In genomic region chr8:106892210-106892805, GRCm38 (mm10) we compare ENCODE assay signal across 8 mouse cellular contexts. TPM values are rescaled to one million over a fixed set of nuclear protein-coding genes. Genes with fewer than 3 reads are reported as not detected.
A peak's percentile ranks its signal among the peaks of the same experiment; 100 is the strongest.
DNase-seq lines count a peak whose midpoint lies in the region; ATAC-seq and TF ChIP-seq lines count a peak whose summit lies in the region.

No protein-coding gene starts in this region.

- TF ChIP-seq CTCF in hindbrain, postnatal 0 days (IDR thresholded peaks at IDR 0.05; ENCODE audit: low read depth) = no peak

- H3K36me3 ChIP-seq in embryonic facial prominence, embryonic 15.5 days = peaks cover 24% of the 10 kb centered on the region
- no peaks in the 10 kb centered on the region; the same call in 1 of the 2 replicates for H3K36me3 ChIP-seq in hindbrain, postnatal 0 days (ENCODE audit: insufficient read depth, low read length)

- no peaks in the 10 kb centered on the region for H3K27me3 ChIP-seq in embryonic facial prominence, embryonic 15.5 days
- H3K27me3 ChIP-seq in hindbrain, postnatal 0 days (ENCODE audit: insufficient read depth, low read length) = no peaks in the 10 kb centered on the region

- ATAC-seq in embryonic facial prominence, embryonic 15.5 days (ENCODE audit: insufficient number of reproducible peaks, low FRiP score, low TSS enrichment, low read depth) = no peak
- ATAC-seq in hindbrain, postnatal 0 days = no peak

- WGBS in embryonic facial prominence, embryonic 15.5 days = under 1% methylated on average over 15 of the region's 15 CpGs
- WGBS in hindbrain, postnatal 0 days = under 1% methylated on average over 15 of the region's 15 CpGs

- peaks cover 16% of the 10 kb centered on the region for H3K4me1 ChIP-seq in embryonic facial prominence, embryonic 15.5 days
- no peaks in the 10 kb centered on the region for H3K4me1 ChIP-seq in hindbrain, postnatal 0 days (ENCODE audit: insufficient read depth, low read length)

- H3K4me2 ChIP-seq in embryonic facial prominence, embryonic 15.5 days (replicated peaks) = peak overlapping the region; percentile 61
- peak overlapping the region; percentile 90 for H3K4me2 ChIP-seq in hindbrain, postnatal 0 days (ENCODE audit: low read depth, low read length)

- peak overlapping the region; percentile 93 for H3K9ac ChIP-seq in embryonic facial prominence, embryonic 15.5 days
- peak overlapping the region; percentile 93 for H3K9ac ChIP-seq in hindbrain, postnatal 0 days (replicated peaks; ENCODE audit: low read length)

- peak; percentile 44 to 52 for DNase-seq in cerebellum, postnatal 10 days
- no peak for DNase-seq in cerebellum, adult 11-12 months
- DNase-seq in MEL-GATA-1-ER (ENCODE audit: extremely low read depth, low read depth) = peak; percentile 40
- peak; percentile 53 for DNase-seq in hindbrain, postnatal 0 days (ENCODE audit: low spot score)
- peak; percentile 13 for DNase-seq in lung, postnatal 14 days
- DNase-seq in spleen, postnatal 4 days (ENCODE audit: low spot score in 2 of 2) = peak; percentile 34 to 68
- no peak for DNase-seq in frontal cortex, adult 2 months (ENCODE audit: extremely low spot score in 1 of 2, low spot score in 1 of 2)

- H3K4me3 ChIP-seq in embryonic facial prominence, embryonic 15.5 days (replicated peaks) = peak overlapping the region; percentile 89
- peak overlapping the region; percentile 91 for H3K4me3 ChIP-seq in hindbrain, postnatal 0 days (ENCODE audit: low read length)

- H3K9me3 ChIP-seq in embryonic facial prominence, embryonic 15.5 days (replicated peaks) = no peaks in the 10 kb centered on the region
- no peaks in the 10 kb centered on the region for H3K9me3 ChIP-seq in hindbrain, postnatal 0 days (ENCODE audit: low read length)

- H3K27ac ChIP-seq in embryonic facial prominence, embryonic 15.5 days (replicated peaks) = peak overlapping the region; percentile 95
- peak overlapping the region; percentile 93 for H3K27ac ChIP-seq in hindbrain, postnatal 0 days

RNA-seq across cellular contexts. Expression of gene Utp4, which starts 1.1 kb away (rescaled TPM):
- polyA plus RNA-seq in embryonic facial prominence, embryonic 15.5 days (2015; fragmentation: Nextera tagmentation; extraction: Ambion mirVana) = 59.7 and 60.5 TPM in 2 replicates
- total RNA-seq in hindbrain, postnatal 0 days (2014; rRNA removed) = 21.1 and 25.5 TPM in 2 replicates
- 28.7 and 29.5 TPM in 2 replicates for polyA plus RNA-seq in hindbrain, postnatal 0 days (2015; fragmentation: Nextera tagmentation; extraction: Ambion mirVana)
- polyA plus RNA-seq in frontal cortex, adult 2 months (2012; rRNA removed) = 27.4 and 28.9 TPM in 2 replicates

RNA-seq across cellular contexts. Expression of gene Has3, which starts 22.3 kb away (rescaled TPM):
- 1.3 TPM in 2 replicates for polyA plus RNA-seq in embryonic facial prominence, embryonic 15.5 days (2015; fragmentation: Nextera tagmentation; extraction: Ambion mirVana)
- 20.0 and 21.0 TPM in 2 replicates for total RNA-seq in hindbrain, postnatal 0 days (2014; rRNA removed)
- polyA plus RNA-seq in hindbrain, postnatal 0 days (2015; fragmentation: Nextera tagmentation; extraction: Ambion mirVana) = 0.63 and 1.2 TPM in 2 replicates
- 0.78 and 0.90 TPM in 2 replicates for polyA plus RNA-seq in frontal cortex, adult 2 months (2012; rRNA removed)

RNA-seq across cellular contexts. Expression of gene Sntb2, which starts 43.2 kb away (rescaled TPM):
- polyA plus RNA-seq in embryonic facial prominence, embryonic 15.5 days (2015; fragmentation: Nextera tagmentation; extraction: Ambion mirVana) = 18.3 and 21.6 TPM in 2 replicates
- 7.3 and 8.7 TPM in 2 replicates for total RNA-seq in hindbrain, postnatal 0 days (2014; rRNA removed)
- 4.6 and 6.0 TPM in 2 replicates for polyA plus RNA-seq in hindbrain, postnatal 0 days (2015; fragmentation: Nextera tagmentation; extraction: Ambion mirVana)
- 6.0 and 6.8 TPM in 2 replicates for polyA plus RNA-seq in frontal cortex, adult 2 months (2012; rRNA removed)

Comparison
In these comparisons a context has a peak if more than half of its experiments do, and no peak if none do; other contexts are left out.
1. DNase-seq: peak in cerebellum, postnatal 10 days (2 of 2), MEL-GATA-1-ER (single experiment), hindbrain, postnatal 0 days (single experiment), lung, postnatal 14 days (single experiment) and spleen, postnatal 4 days (2 of 2); none in cerebellum, adult 11-12 months (single experiment) and frontal cortex, adult 2 months (0 of 2).